8 mouse cellular contexts compared by ENCODE assay signal in the genomic region with DNA sequence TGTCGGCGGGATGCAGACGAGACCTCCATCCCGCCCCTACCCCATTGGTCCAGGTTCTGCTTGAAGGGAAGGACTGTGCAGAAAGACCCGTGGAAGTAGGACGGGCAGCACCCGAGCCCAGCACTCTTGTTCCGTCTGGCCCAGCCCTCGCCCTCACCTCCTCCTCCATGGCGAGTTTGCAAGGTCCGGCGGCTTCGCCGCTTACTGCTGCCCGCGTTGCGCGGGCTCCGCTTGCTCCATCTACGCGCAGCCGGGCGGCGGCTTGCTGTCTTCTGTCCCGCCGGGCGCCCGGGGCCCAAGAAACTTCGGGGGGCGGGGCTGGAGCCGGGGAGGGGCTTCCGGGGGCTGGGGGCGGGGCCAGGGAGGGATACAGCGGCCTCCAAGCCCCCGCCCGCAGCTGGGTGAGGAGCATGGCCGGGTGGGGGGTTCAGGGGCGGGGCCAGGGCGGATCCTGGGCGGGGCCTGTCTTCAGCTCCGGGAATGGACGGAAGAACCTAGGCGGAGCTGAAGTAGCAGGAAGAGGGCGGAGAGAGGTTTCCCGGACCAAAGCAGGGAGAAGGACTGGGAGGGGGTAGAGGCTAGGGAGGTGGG. TPM values are rescaled to one million over a fixed set of nuclear protein-coding genes. Genes with fewer than 3 reads are reported as not detected.
DNase-seq lines count a peak whose midpoint lies in the region; ATAC-seq and TF ChIP-seq lines count a peak whose summit lies in the region.

A gene (minus strand): TSS at position 260 of the 591 bp plus-strand sequence.

- peak; percentile 92 for TF ChIP-seq POLR2A in heart, adult 2 months (IDR thresholded peaks at IDR 0.05; ENCODE audit: insufficient read depth, low read depth, low read length)

- H3K36me3 ChIP-seq in embryonic facial prominence, embryonic 13.5 days, result no peaks in the 10 kb centered on the region
- no peaks in the 10 kb centered on the region; the same call in 1 of the 2 replicates for H3K36me3 ChIP-seq in heart, adult 2 months (ENCODE audit: control insufficient read depth, insufficient read depth, low read length)
- H3K36me3 ChIP-seq in limb, embryonic 15.5 days, result no peaks in the 10 kb centered on the region

- DNase-seq in 3T3-L1 (ENCODE audit: low read depth, low spot score), result peak; percentile 96
- peak; percentile 93 to 97 for DNase-seq in adrenal gland, postnatal 36 days
- peak; percentile 93 to 95 for DNase-seq in heart, adult 2 months
- peak; percentile 90 to 93 for DNase-seq in kidney, adult 8-10 months
- DNase-seq in monocyte, adult 2 months (ENCODE audit: low read depth in 1 of 2, low spot score in 2 of 2), result peak; percentile 73 to 85
- peak; percentile 94 for DNase-seq in spleen, postnatal 36 days (ENCODE audit: low spot score in 2 of 2)

- peak within 1 kb of the TSS; percentile 82 for H3K27ac ChIP-seq in embryonic facial prominence, embryonic 13.5 days
- peak within 1 kb of the TSS; percentile 92 for H3K27ac ChIP-seq in heart, adult 2 months
- peak within 1 kb of the TSS; percentile 83 for H3K27ac ChIP-seq in limb, embryonic 15.5 days

- H3K9me3 ChIP-seq in embryonic facial prominence, embryonic 13.5 days, result no peaks in the 10 kb centered on the region
- no peaks in the 10 kb centered on the region for H3K9me3 ChIP-seq in limb, embryonic 15.5 days

- TF ChIP-seq EP300 in heart, adult 2 months (IDR thresholded peaks at IDR 0.05; ENCODE audit: insufficient read depth, low read depth, low read length), result no peak

- H3K79me2 ChIP-seq in heart, adult 2 months (replicated peaks; ENCODE audit: control insufficient read depth, insufficient read depth, low read length), result no peaks in the 10 kb centered on the region

- intact Hi-C loops in heart, adult 2 months (cut with DNase I), result loop anchor here (2.0 to 5.0 kb wide), 2 partner anchors 29 to 118 kb away; a partner anchor contains a TSS

- H3K9ac ChIP-seq in embryonic facial prominence, embryonic 13.5 days, result peak within 1 kb of the TSS; percentile 79
- H3K9ac ChIP-seq in heart, adult 2 months (ENCODE audit: low read depth, low read length), result peak within 1 kb of the TSS; percentile 77
- H3K9ac ChIP-seq in limb, embryonic 15.5 days, result peak within 1 kb of the TSS; percentile 49; the same call in 1 of the 2 replicates

- no peaks in the 10 kb centered on the region for H3K27me3 ChIP-seq in embryonic facial prominence, embryonic 13.5 days
- H3K27me3 ChIP-seq in heart, adult 2 months (ENCODE audit: control insufficient read depth, insufficient read depth, low read length), result no peaks in the 10 kb centered on the region
- H3K27me3 ChIP-seq in limb, embryonic 15.5 days, result no peaks in the 10 kb centered on the region

- H3K4me1 ChIP-seq in embryonic facial prominence, embryonic 13.5 days, result peaks cover 50% of the 10 kb centered on the region
- peaks cover 23% of the 10 kb centered on the region for H3K4me1 ChIP-seq in heart, adult 2 months (ENCODE audit: control insufficient read depth, insufficient read depth, low read length)
- peaks cover 47% of the 10 kb centered on the region for H3K4me1 ChIP-seq in limb, embryonic 15.5 days

- TF ChIP-seq CTCF in heart, adult 2 months (IDR thresholded peaks at IDR 0.05), result no peak

- ATAC-seq in embryonic facial prominence, embryonic 13.5 days (ENCODE audit: insufficient number of reproducible peaks, insufficient read depth, low FRiP score, low TSS enrichment, low read depth), result peak; percentile 93
- ATAC-seq in limb, embryonic 15.5 days (ENCODE audit: insufficient number of reproducible peaks, low FRiP score, low TSS enrichment, low read depth), result peak; percentile 95

- 1% methylated on average over 42 of the region's 45 CpGs for WGBS in embryonic facial prominence, embryonic 13.5 days
- WGBS in heart, adult 2 months, result under 1% methylated on average over 45 of the region's 45 CpGs
- under 1% methylated on average over 43 of the region's 45 CpGs for WGBS in limb, embryonic 15.5 days

- H3K4me2 ChIP-seq in embryonic facial prominence, embryonic 13.5 days, result peak within 1 kb of the TSS; percentile 71
- peak within 1 kb of the TSS; percentile 60 for H3K4me2 ChIP-seq in limb, embryonic 15.5 days

- peak within 1 kb of the TSS; percentile 67 for H3K4me3 ChIP-seq in embryonic facial prominence, embryonic 13.5 days
- peak within 1 kb of the TSS; percentile 90 for H3K4me3 ChIP-seq in heart, adult 2 months
- peak within 1 kb of the TSS; percentile 65 for H3K4me3 ChIP-seq in limb, embryonic 15.5 days

RNA-seq across cellular contexts. Expression of the gene that starts here (rescaled TPM):
- total RNA-seq in adrenal gland, postnatal 36 days (2021), result 10 to 100 TPM; 56.6 to 71.5 TPM
- 12.6 TPM in 2 replicates for polyA plus RNA-seq in embryonic facial prominence, embryonic 13.5 days (2015; fragmentation: Nextera tagmentation; extraction: Ambion mirVana)
- 10 to 100 TPM in 1 of 2 experiments, 1 to 10 TPM in 1; 9.9 to 11.1 TPM for total RNA-seq in heart, adult 2 months (2021)
- 16.5 and 18.8 TPM in 2 replicates for polyA plus RNA-seq in heart, adult 2 months (2012; rRNA removed)
- polyA plus RNA-seq in limb, embryonic 15.5 days (2015; fragmentation: Nextera tagmentation; extraction: Ambion mirVana), result 18.6 and 19.7 TPM in 2 replicates

Comparison
In these comparisons a context has a peak if more than half of its experiments do, and no peak if none do; other contexts are left out.
1. Peak in every context shown above with its lines: DNase-seq, ATAC-seq, H3K4me3 ChIP-seq and H3K27ac ChIP-seq.
2. RNA of the gene that starts here (total RNA-seq): 56.6 to 71.5 TPM in adrenal gland, postnatal 36 days; 9.9 to 11.1 TPM in heart, adult 2 months; every median in the first group is over 4 times any median in the second.